Mouse (Mus musculus) spleen, postnatal 0 days (tissue): ENCODE measurements around the gene Cth. TPM values are rescaled to one million over a fixed set of nuclear protein-coding genes. Genes with fewer than 3 reads are reported as not detected.

ENCODE experiments used
- polyA plus RNA-seq: library from polyadenylated mRNA; unstranded; fragments of >200 nt; fragmentation: Nextera tagmentation; extraction: Ambion mirVana; gene quantifications from 2 replicates; pipeline ENCODE4 v1.2.1, GENCODE M21; 2015

The Cth gene
- 0.82 and 0.99 TPM in 2 replicates for polyA plus RNA-seq

GRCm38 (mm10) chr3:157924692-157925328, at the start of gene Cth:
Gene Cth (minus strand): TSS chr3:157925077.

GRCm38 (mm10) chr3:157946843-157947358, 22.0 kb upstream of the Cth start, which contains the start of gene Ankrd13c:
Gene Ankrd13c (plus strand): TSS chr3:157947239.

Other genes starting within 250 kb of the Cth start
- gene Ankrd13c, start 22.2 kb upstream of the Cth start, polyA plus RNA-seq: 12.6 and 13.0 TPM in 2 replicates
- 194 and 199 TPM in 2 replicates for gene Srsf11, start 111.6 kb upstream of the Cth start, polyA plus RNA-seq
- 28.6 and 30.3 TPM in 2 replicates for gene Lrrc40, start 111.6 kb upstream of the Cth start, polyA plus RNA-seq